Mouse (Mus musculus) stomach, postnatal 0 days (tissue): Measurements from ENCODE around the gene Nipal3. TPM values are rescaled to one million over a fixed set of nuclear protein-coding genes. Genes with fewer than 3 reads are reported as not detected.

ENCODE experiments used
- ATAC-seq: fragments of 200-750 bp; cut with Nextera tagmentation; 2 replicates; pipeline ENCODE4 v1.8.0; 2017; ENCODE audit not compliant: low FRiP score, low TSS enrichment
- DNase-seq: peaks from one replicate; pipeline ENCODE4 v3.0.0-alpha.2; 2016; ENCODE audit warnings: low spot score
- H3K27ac ChIP-seq: fragments of 300-500 bp; sonication (generic); replicated peaks from 2 replicates; pipeline ENCODE4 v1.5.1; 2014; ENCODE audit warnings: mild to moderate bottlenecking, control low read depth
- H3K27me3 ChIP-seq: fragments of 300-500 bp; sonication (generic); 2 replicates; pipeline ENCODE4 v1.6.1; 2014; ENCODE audit warnings: low read length; ENCODE audit not compliant: control insufficient read depth, insufficient read depth
- H3K36me3 ChIP-seq: fragments of 300-500 bp; sonication (generic); 2 replicates; pipeline ENCODE4 v1.6.1; 2014; ENCODE audit warnings: low read length, mixed read lengths; ENCODE audit not compliant: control insufficient read depth, insufficient read depth
- H3K4me1 ChIP-seq: fragments of 300-500 bp; sonication (generic); replicated peaks from 2 replicates; pipeline ENCODE4 v1.6.1; 2014; ENCODE audit warnings: antibody characterized with exemption; ENCODE audit not compliant: control insufficient read depth, insufficient read depth
- H3K4me2 ChIP-seq: fragments of 300-500 bp; sonication (generic); replicated peaks from 2 replicates; pipeline ENCODE4 v1.6.1; 2014; ENCODE audit warnings: low read depth, mild to moderate bottlenecking, control low read depth, moderate library complexity
- H3K4me3 ChIP-seq: fragments of 300-500 bp; sonication (generic); 2 replicates; pipeline ENCODE4 v1.5.1; 2014; ENCODE audit warnings: low read depth, low read length, control low read depth
- H3K9ac ChIP-seq: fragments of 300-500 bp; sonication (generic); 2 replicates; pipeline ENCODE4 v1.6.1; 2014; ENCODE audit warnings: mild to moderate bottlenecking, low read length, control low read depth, mixed read lengths
- H3K9me3 ChIP-seq: fragments of 300-500 bp; sonication (generic); 2 replicates; pipeline ENCODE4 v1.6.1; 2016; ENCODE audit warnings: low read length; ENCODE audit not compliant: control insufficient read depth
- CTCF ChIP-seq: IDR thresholded peaks from 2 replicates; pipeline ENCODE4 v1.5.1; 2016; ENCODE audit warnings: antibody characterized with exemption, low read depth, mild to moderate bottlenecking, moderate library complexity
- EP300 ChIP-seq: optimal IDR thresholded peaks from 2 replicates; pipeline ENCODE3; 2016; ENCODE audit warnings: antibody characterized with exemption
- WGBS: fragments of 180-500 bp; shearing (Covaris S2); extraction: QIAGEN DNeasy Blood & Tissue Kit; methylation state at CpG from one replicate; pipeline ENCODE4 v1.1.7; 2014; 5-methylcytosine and 5-hydroxymethylcytosine counted together
- polyA plus RNA-seq: library from polyadenylated mRNA; unstranded; fragments of >200 nt; fragmentation: Nextera tagmentation; extraction: Ambion mirVana; gene quantifications from 2 replicates; pipeline ENCODE4 v1.2.1, GENCODE M21; 2015

Gene Nipal3
- polyA plus RNA-seq, 1 experiment from 2014 or later, result 5.3 TPM

- Histone ChIP-seq H3K27ac (no peak overlapping the region), H3K4me1 (no peaks in the 10 kb centered on the region), H3K36me3 (no peaks in the 10 kb centered on the region), H3K9ac (no peak overlapping the region), H3K27me3 (no peaks in the 10 kb centered on the region), H3K4me3 (no peak overlapping the region), H3K4me2 (no peak overlapping the region), H3K9me3 (no peaks in the 10 kb centered on the region)
- no peak for ATAC-seq
- TF ChIP-seq EP300, result no peak
- no peak for TF ChIP-seq CTCF
- DNase-seq, result no peak
- 23% methylated on average over 6 of the region's 7 CpGs for WGBS
These were observed 29.1 kb upstream of the Nipal3 start for GRCm38 (mm10) chr4:135523939-135524338.

GRCm38 (mm10) chr4:135520421-135520820 is 25.6 kb upstream of the Nipal3 start:
- Histone ChIP-seq H3K9me3 (no peaks in the 10 kb centered on the region), H3K4me1 (no peaks in the 10 kb centered on the region), H3K4me2 (no peak overlapping the region), H3K9ac (no peak overlapping the region), H3K27ac (no peak overlapping the region), H3K4me3 (no peak overlapping the region), H3K36me3 (no peaks in the 10 kb centered on the region), H3K27me3 (no peaks in the 10 kb centered on the region)
- ATAC-seq (no peak), DNase-seq (no peak)
- 58% methylated on average over 9 of the region's 9 CpGs for WGBS
- no peak for TF ChIP-seq CTCF
- no peak for TF ChIP-seq EP300

- H3K4me1 ChIP-seq, result no peaks in the 10 kb centered on the region
- H3K4me2 ChIP-seq, result no peak overlapping the region
- no peak overlapping the region for H3K9ac ChIP-seq
- no peaks in the 10 kb centered on the region for H3K36me3 ChIP-seq
- WGBS, result 52% methylated on average over 12 of the region's 12 CpGs
- DNase-seq, result no peak
- H3K27me3 ChIP-seq, result no peaks in the 10 kb centered on the region
- H3K4me3 ChIP-seq, result no peak overlapping the region
- TF ChIP-seq EP300, result no peak
- TF ChIP-seq CTCF, result no peak
- no peaks in the 10 kb centered on the region for H3K9me3 ChIP-seq
- no peak; the same call in 1 of the 2 replicates for ATAC-seq
- 0 out of 2 replicates have a peak overlapping the region, but pooled peaks have one; percentile 49 for H3K27ac ChIP-seq
These were observed 23.3 kb upstream of the Nipal3 start for GRCm38 (mm10) chr4:135518135-135518534.

GRCm38 (mm10) chr4:135516351-135517316 is 21.8 kb upstream of the Nipal3 start:
- Histone ChIP-seq H3K36me3 (no peaks in the 10 kb centered on the region), H3K9ac (no peak overlapping the region), H3K9me3 (no peaks in the 10 kb centered on the region), H3K4me3 (no peak overlapping the region), H3K4me2 (no peak overlapping the region), H3K27ac (peak overlapping the region; percentile 50), H3K27me3 (no peaks in the 10 kb centered on the region), H3K4me1 (no peaks in the 10 kb centered on the region)
- DNase-seq, result peak; percentile 67
- TF ChIP-seq EP300, result no peak
- TF ChIP-seq CTCF, result peak; percentile 90
- ATAC-seq, result peak; percentile 22; the same call in 1 of the 2 replicates
- WGBS, result 46% methylated on average over 15 of the region's 15 CpGs

GRCm38 (mm10) chr4:135514925-135515324 is 20.1 kb upstream of the Nipal3 start:
- WGBS, result 72% methylated on average over 14 of the region's 14 CpGs
- no peak for TF ChIP-seq EP300
- no peak for TF ChIP-seq CTCF
- DNase-seq, result no peak
- Histone ChIP-seq H3K27me3 (no peaks in the 10 kb centered on the region), H3K27ac (no peak overlapping the region), H3K36me3 (no peaks in the 10 kb centered on the region), H3K4me1 (no peaks in the 10 kb centered on the region), H3K4me3 (no peak overlapping the region), H3K9me3 (no peaks in the 10 kb centered on the region), H3K4me2 (no peak overlapping the region), H3K9ac (no peak overlapping the region)
- no peak for ATAC-seq

- ATAC-seq, result peak; percentile 59
- H3K36me3 ChIP-seq, result no peaks in the 10 kb centered on the region
- H3K4me2 ChIP-seq, result no peak overlapping the region
- no peaks in the 10 kb centered on the region for H3K27me3 ChIP-seq
- H3K9me3 ChIP-seq, result no peaks in the 10 kb centered on the region
- H3K27ac ChIP-seq, result peak overlapping the region; percentile 53
- 66% methylated on average over 7 of the region's 7 CpGs for WGBS
- peak; percentile 48 for DNase-seq
- TF ChIP-seq EP300 (no peak), CTCF (no peak)
- no peak overlapping the region for H3K4me3 ChIP-seq
- no peak overlapping the region for H3K9ac ChIP-seq
- H3K4me1 ChIP-seq, result no peaks in the 10 kb centered on the region
These were observed 19.0 kb upstream of the Nipal3 start for GRCm38 (mm10) chr4:135513865-135514264.
